ENCODE assay signal across 12 mouse cellular contexts in genomic region chr4:145360567-145360966, GRCm38 (mm10). TPM values are rescaled to one million over a fixed set of nuclear protein-coding genes. Genes with fewer than 3 reads are reported as not detected.
"Had no signal": no experiment of that assay in that cellular context is flagged by ENCODE, and none has a peak within 500 bp of the region (broad histone marks: within the 10 kb centered on the region; RNA-seq: fewer than 3 reads in every experiment).

No protein-coding gene starts in this region.

- H3K36me3 ChIP-seq: limb, embryonic 10.5 days; liver, embryonic 15.5 days; midbrain, embryonic 12.5 days; neural tube, embryonic 13.5 days; stomach, embryonic 15.5 days had no signal

- H3K27me3 ChIP-seq: liver, embryonic 15.5 days; megakaryocyte, embryonic 14.5 days; midbrain, embryonic 12.5 days; neural tube, embryonic 13.5 days; stomach, embryonic 15.5 days had no signal

- H3K9me3 ChIP-seq: limb, embryonic 10.5 days; liver, embryonic 15.5 days; megakaryocyte, embryonic 14.5 days; midbrain, embryonic 12.5 days; neural tube, embryonic 13.5 days; stomach, embryonic 15.5 days had no signal

- ATAC-seq: midbrain, embryonic 16.5 days had no signal

- DNase-seq: retina, postnatal 1 day; right cerebral cortex, postnatal 4 days had no signal

- H3K4me1 ChIP-seq: limb, embryonic 10.5 days; liver, embryonic 15.5 days; megakaryocyte, embryonic 14.5 days; midbrain, embryonic 12.5 days; neural tube, embryonic 13.5 days; stomach, embryonic 15.5 days had no signal

- H3K4me2 ChIP-seq: liver, embryonic 15.5 days; lung, embryonic 14.5 days; midbrain, embryonic 12.5 days had no signal

- H3K27ac ChIP-seq: left cerebral cortex, adult 2 months; limb, embryonic 10.5 days; liver, embryonic 15.5 days; midbrain, embryonic 12.5 days; neural tube, embryonic 13.5 days; stomach, embryonic 15.5 days had no signal

- H3K4me3 ChIP-seq: left cerebral cortex, adult 2 months; limb, embryonic 10.5 days; liver, embryonic 15.5 days; megakaryocyte, embryonic 14.5 days; midbrain, embryonic 12.5 days; neural tube, embryonic 13.5 days; stomach, embryonic 15.5 days had no signal

- H3K9ac ChIP-seq: liver, embryonic 15.5 days; lung, embryonic 14.5 days; midbrain, embryonic 12.5 days; neural tube, embryonic 13.5 days; stomach, embryonic 15.5 days had no signal

RNA-seq across cellular contexts. Expression of gene Tnfrsf8, which starts 45.6 kb away (rescaled TPM):
- polyA plus RNA-seq: liver, embryonic 11.5 days; midbrain, embryonic 12.5 days; neural tube, embryonic 13.5 days had no signal
